Mouse (Mus musculus) megakaryocyte, embryonic 14.5 days (primary cell): ENCODE data around the gene Rnf224.

Source experiments
- FLI1 ChIP-seq: IDR thresholded peaks from 2 replicates; pipeline ENCODE4 v1.6.1; 2012; ENCODE audit warnings: low read length, inconsistent platforms, mixed read lengths
- GATA1 ChIP-seq: IDR thresholded peaks from 3 replicates; pipeline ENCODE4 v1.6.1; 2012; ENCODE audit warnings: mixed read lengths, low read length, inconsistent platforms, borderline replicate concordance

- TF ChIP-seq GATA1 (no peak), FLI1 (no peak)
Measured at GRCm38 (mm10) chr2:25200631-25201030, 36.0 kb downstream of the Rnf224 start.
